Mouse (Mus musculus) MEL (cell line): ENCODE results near the gene Per1. TPM values are rescaled to one million over a fixed set of nuclear protein-coding genes. Genes with fewer than 3 reads are reported as not detected.
A peak's percentile ranks its signal among the peaks of the same experiment; 100 is the strongest.

Experiments used
- DNase-seq: peaks from one replicate; pipeline ENCODE4 v3.0.0; 2011; ENCODE audit warnings: low read depth, low spot score
- H3K27ac ChIP-seq: 2 replicates; pipeline ENCODE4 v1.5.1; 2012; ENCODE audit warnings: low read depth, mild to moderate bottlenecking, control low read depth, low read length, moderate library complexity; ENCODE audit not compliant: control insufficient read depth
- H3K27me3 ChIP-seq, 2 experiments: fragments of 150-350 bp in 1 of 2; sonication (generic) in 1 of 2; 2 replicates each; pipeline ENCODE4 v1.6.1; 2012; ENCODE audit warnings: low read length in 2 of 2, mild to moderate bottlenecking in 2 of 2, improper control_type of control experiment in 1 of 2, moderate library complexity in 1 of 2; ENCODE audit not compliant: insufficient read depth in 2 of 2, control insufficient read depth in 1 of 2
- H3K36me3 ChIP-seq, 2 experiments: 2 replicates each; pipeline ENCODE4 v1.6.1; 2012 to 2014; ENCODE audit warnings: low read length in 2 of 2, improper control_type of control experiment in 1 of 2, inconsistent platforms in 1 of 2, mild to moderate bottlenecking in 1 of 2; ENCODE audit not compliant: insufficient read depth in 2 of 2, control insufficient read depth in 1 of 2
- H3K4me1 ChIP-seq, 2 experiments: fragments of 150-350 bp in 1 of 2; sonication (generic) in 1 of 2; 2 replicates each; pipeline ENCODE4 v1.6.1; 2012; ENCODE audit warnings: low read length in 2 of 2, improper control_type of control experiment in 1 of 2, mild to moderate bottlenecking in 1 of 2; ENCODE audit not compliant: insufficient read depth in 2 of 2, control insufficient read depth in 1 of 2
- H3K4me3 ChIP-seq, 2 experiments: fragments of 150-350 bp in 1 of 2; sonication (generic) in 1 of 2; 2 replicates each; pipeline ENCODE4 v1.5.1; 2012; ENCODE audit warnings: low read depth in 2 of 2, low read length in 2 of 2, mild to moderate bottlenecking in 2 of 2, moderate library complexity in 2 of 2, control low read depth in 1 of 2, improper control_type of control experiment in 1 of 2; ENCODE audit not compliant: control insufficient read depth in 1 of 2, insufficient read depth in 1 of 2
- H3K79me2 ChIP-seq: 2 replicates; pipeline ENCODE4 v1.6.1; 2012; ENCODE audit warnings: mild to moderate bottlenecking, low read length, moderate library complexity; ENCODE audit not compliant: control insufficient read depth, poor library complexity, insufficient read depth
- H3K9ac ChIP-seq: 2 replicates; pipeline ENCODE4 v1.6.1; 2012; ENCODE audit warnings: low read depth, mild to moderate bottlenecking, control low read depth, low read length, moderate library complexity; ENCODE audit not compliant: control insufficient read depth, poor library complexity, severe bottlenecking
- H3K9me3 ChIP-seq: fragments of 150-350 bp; sonication (generic); replicated peaks from 2 replicates; pipeline ENCODE4 v1.6.1; 2012; ENCODE audit warnings: mild to moderate bottlenecking, low read length, improper control_type of control experiment, moderate library complexity; ENCODE audit not compliant: insufficient read depth
- BHLHE40 ChIP-seq: IDR thresholded peaks from 2 replicates; pipeline ENCODE4 v1.6.1; 2012; ENCODE audit warnings: low read depth, mild to moderate bottlenecking, inconsistent platforms, low read length, improper control_type of control experiment, borderline replicate concordance
- CHD1 ChIP-seq: IDR thresholded peaks from 2 replicates; pipeline ENCODE4 v1.6.1; 2012; ENCODE audit warnings: low read depth, mild to moderate bottlenecking, inconsistent platforms, low read length, improper control_type of control experiment
- E2F4 ChIP-seq: IDR thresholded peaks from 2 replicates; pipeline ENCODE4 v1.6.1; 2011; ENCODE audit warnings: low read depth, low read length, improper control_type of control experiment, borderline replicate concordance
- ELF1 ChIP-seq: IDR thresholded peaks from 2 replicates; pipeline ENCODE4 v1.6.1; 2014; ENCODE audit warnings: low read depth, mild to moderate bottlenecking, inconsistent platforms, low read length, improper control_type of control experiment, moderate library complexity
- EP300 ChIP-seq, 2 experiments: IDR thresholded peaks; 2 replicates each; pipeline ENCODE4 v1.6.1; 2011; ENCODE audit warnings: improper control_type of control experiment in 2 of 2, low read length in 2 of 2, low read depth in 1 of 2, mild to moderate bottlenecking in 1 of 2
- ETS1 ChIP-seq: IDR thresholded peaks from 2 replicates; pipeline ENCODE4 v1.6.1; 2012; ENCODE audit warnings: low read depth, mild to moderate bottlenecking, inconsistent platforms, low read length, improper control_type of control experiment, moderate library complexity
- GABPA ChIP-seq: IDR thresholded peaks from 2 replicates; pipeline ENCODE4 v1.6.1; 2012; ENCODE audit warnings: low read depth, mild to moderate bottlenecking, inconsistent platforms, low read length, improper control_type of control experiment, moderate library complexity
- GATA1 ChIP-seq: IDR thresholded peaks from 2 replicates; pipeline ENCODE4 v1.6.1; 2011; ENCODE audit warnings: low read depth, low read length, improper control_type of control experiment
- HCFC1 ChIP-seq: IDR thresholded peaks from 2 replicates; pipeline ENCODE4 v1.6.1; 2012; ENCODE audit warnings: low read depth, mild to moderate bottlenecking, inconsistent platforms, low read length, improper control_type of control experiment, moderate library complexity
- JUND ChIP-seq: IDR thresholded peaks from 2 replicates; pipeline ENCODE4 v1.6.1; 2011; ENCODE audit warnings: low read depth, mild to moderate bottlenecking, improper control_type of control experiment, low read length
- KAT2A ChIP-seq: conservative IDR thresholded peaks from 2 replicates; pipeline ENCODE4 v1.6.1; 2012; ENCODE audit warnings: low read depth, low read length, improper control_type of control experiment, inconsistent platforms
- MAFK ChIP-seq: IDR thresholded peaks from 2 replicates; pipeline ENCODE4 v1.6.1; 2011; ENCODE audit warnings: low read depth, mild to moderate bottlenecking, low read length, improper control_type of control experiment, borderline replicate concordance
- MAX ChIP-seq: IDR thresholded peaks from 2 replicates; pipeline ENCODE4 v1.6.1; 2011; ENCODE audit warnings: low read length, improper control_type of control experiment
- MAZ ChIP-seq: IDR thresholded peaks from 2 replicates; pipeline ENCODE4 v1.6.1; 2012; ENCODE audit warnings: low read depth, mild to moderate bottlenecking, inconsistent platforms, low read length, improper control_type of control experiment
- MEF2A ChIP-seq: IDR thresholded peaks from 2 replicates; pipeline ENCODE4 v1.6.1; 2014; ENCODE audit warnings: low read depth, mild to moderate bottlenecking, inconsistent platforms, low read length, improper control_type of control experiment; ENCODE audit not compliant: poor library complexity, insufficient replicate concordance, severe bottlenecking; ENCODE audit errors: extremely low read depth
- MXI1 ChIP-seq: IDR thresholded peaks from 2 replicates; pipeline ENCODE4 v1.6.1; 2011; ENCODE audit warnings: mild to moderate bottlenecking, low read depth, low read length, improper control_type of control experiment
- MYB ChIP-seq: IDR thresholded peaks from 2 replicates; pipeline ENCODE4 v1.6.1; 2011; ENCODE audit warnings: mild to moderate bottlenecking, low read depth, low read length, improper control_type of control experiment
- MYC ChIP-seq: IDR thresholded peaks from 2 replicates; pipeline ENCODE4 v1.6.1; 2011; ENCODE audit warnings: low read depth, mild to moderate bottlenecking, low read length, improper control_type of control experiment, moderate library complexity
- NELFE ChIP-seq: IDR thresholded peaks from 2 replicates; pipeline ENCODE4 v1.6.1; 2011; ENCODE audit warnings: low read depth, low read length, improper control_type of control experiment
- NRF1 ChIP-seq: IDR thresholded peaks from 2 replicates; pipeline ENCODE4 v1.6.1; 2014; ENCODE audit warnings: low read depth, mild to moderate bottlenecking, inconsistent platforms, low read length, improper control_type of control experiment, moderate library complexity; ENCODE audit not compliant: poor library complexity, insufficient read depth, severe bottlenecking
- POLR2A ChIP-seq, 2 experiments: IDR thresholded peaks; 2 replicates each; pipeline ENCODE4 v1.6.1; 2011 to 2012; ENCODE audit warnings: low read length in 2 of 2, mild to moderate bottlenecking in 2 of 2, control low read depth in 1 of 2, improper control_type of control experiment in 1 of 2, low read depth in 1 of 2, moderate library complexity in 1 of 2; ENCODE audit not compliant: control insufficient read depth in 1 of 2, insufficient read depth in 1 of 2, poor library complexity in 1 of 2
- POLR2AphosphoS5 ChIP-seq: IDR thresholded peaks from 2 replicates; pipeline ENCODE4 v1.6.1; 2012; ENCODE audit warnings: low read depth, borderline replicate concordance, mild to moderate bottlenecking, inconsistent platforms, low read length, moderate library complexity, mixed read lengths
- RAD21 ChIP-seq: IDR thresholded peaks from 2 replicates; pipeline ENCODE4 v1.6.1; 2011; ENCODE audit warnings: mild to moderate bottlenecking, low read depth, low read length, improper control_type of control experiment
- SIN3A ChIP-seq: IDR thresholded peaks from 2 replicates; pipeline ENCODE4 v1.6.1; 2012; ENCODE audit warnings: low read length, improper control_type of control experiment, inconsistent platforms
- SMC3 ChIP-seq: IDR thresholded peaks from 2 replicates; pipeline ENCODE4 v1.6.1; 2011; ENCODE audit warnings: low read depth, low read length, improper control_type of control experiment
- TBP ChIP-seq: IDR thresholded peaks from 2 replicates; pipeline ENCODE4 v1.8.0; 2011; ENCODE audit warnings: low read depth, low read length, improper control_type of control experiment
- TCF12 ChIP-seq: IDR thresholded peaks from 2 replicates; pipeline ENCODE4 v1.6.1; 2014; ENCODE audit warnings: low read depth, mild to moderate bottlenecking, inconsistent platforms, low read length, improper control_type of control experiment, moderate library complexity
- UBTF ChIP-seq: IDR thresholded peaks from 2 replicates; pipeline ENCODE4 v1.6.1; 2012; ENCODE audit warnings: low read depth, mild to moderate bottlenecking, inconsistent platforms, low read length, improper control_type of control experiment, moderate library complexity, borderline replicate concordance; ENCODE audit not compliant: insufficient read depth
- USF1 ChIP-seq: IDR thresholded peaks from 2 replicates; pipeline ENCODE4 v1.6.1; 2014; ENCODE audit warnings: low read depth, mild to moderate bottlenecking, inconsistent platforms, low read length, improper control_type of control experiment, moderate library complexity
- USF2 ChIP-seq, 2 experiments: IDR thresholded peaks; 2 replicates each; pipeline ENCODE4 v1.6.1; 2011 to 2012; ENCODE audit warnings: improper control_type of control experiment in 2 of 2, low read length in 2 of 2, borderline replicate concordance in 1 of 2, inconsistent platforms in 1 of 2, low read depth in 1 of 2, mild to moderate bottlenecking in 1 of 2; ENCODE audit not compliant: insufficient read depth in 1 of 2
- ZC3H11A ChIP-seq: IDR thresholded peaks from 2 replicates; pipeline ENCODE4 v1.6.1; 2012; ENCODE audit warnings: low read depth, mild to moderate bottlenecking, inconsistent platforms, low read length, improper control_type of control experiment
- ZKSCAN1 ChIP-seq: IDR thresholded peaks from 2 replicates; pipeline ENCODE4 v1.6.1; 2012; ENCODE audit warnings: low read depth, mild to moderate bottlenecking, inconsistent platforms, low read length, improper control_type of control experiment, moderate library complexity
- ZMIZ1 ChIP-seq: IDR thresholded peaks from 2 replicates; pipeline ENCODE4 v1.6.1; 2012; ENCODE audit warnings: low read depth, mild to moderate bottlenecking, inconsistent platforms, low read length, improper control_type of control experiment, moderate library complexity
- ZNF384 ChIP-seq: IDR thresholded peaks from 2 replicates; pipeline ENCODE4 v1.6.1; 2012; ENCODE audit warnings: low read depth, mild to moderate bottlenecking, inconsistent platforms, low read length, improper control_type of control experiment
- polyA plus RNA-seq, 2 experiments: library from polyadenylated mRNA; stranded (reverse) in 1 of 2; unstranded in 1 of 2; fragments of >175 nt in 1 of 2; fragments of >200 nt in 1 of 2; gene quantifications; 2 replicates each; pipeline versions ENCODE4 v1.2.1 to v1.2.4; 2012; ENCODE audit warnings: low replicate concordance in 2 of 2, low read depth in 1 of 2; ENCODE audit not compliant: insufficient read length in 2 of 2, insufficient read depth in 1 of 2, missing spikeins in 1 of 2
- total RNA-seq: library from RNA; depleted of rRNA; stranded (reverse); fragments of 300-350 nt; gene quantifications from 2 replicates; pipeline ENCODE4 v1.2.3, GENCODE M21; 2012

Per1 gene
- total and polyA plus RNA-seq, 3 experiments: 4.5 to 34.9 TPM; not detected in 1

GRCm38 (mm10) chr11:69123693-69124497 is 28.9 kb downstream of the Per1 start:
- Histone ChIP-seq H3K9ac (peak overlapping the region; percentile 50), H3K79me2 (no peaks in the 10 kb centered on the region), H3K4me3 (peak overlapping the region; percentile 41 to 88), H3K27ac (peak overlapping the region; percentile 23), H3K9me3 (no peaks in the 10 kb centered on the region), H3K27me3 (no peaks in the 10 kb centered on the region), H3K36me3 (0 out of 4 replicates have a peak, but pooled peaks cover 0 to 2% of the 10 kb centered on the region in 2 experiments), H3K4me1 (peaks cover 0 to 9% of the 10 kb centered on the region in 2 experiments; a peak in 2 of 4 replicates)
- peak; percentile 95 for DNase-seq
- TF ChIP-seq POLR2A (IDR thresholded peaks at IDR 0.05; ENCODE audit: control insufficient read depth in 1 of 2, insufficient read depth in 1 of 2, low read depth in 1 of 2, low read length in 2 of 2, poor library complexity in 1 of 2) (0 out of 4 replicates have a peak, but pooled peaks of 1 of the 2 experiments have one; percentile 33), KAT2A (peak; percentile 50; the same call in 1 of the 2 replicates), ZKSCAN1 (no peak), GABPA (no peak), MAZ (peak; percentile 64), MYC (no peak; the same call in 1 of the 2 replicates), BHLHE40 (no peak), ETS1 (no peak), MXI1 (0 out of 2 replicates have a peak, but pooled peaks have one; percentile 4), ZC3H11A (no peak), ELF1 (peak; percentile 82; the same call in 1 of the 2 replicates), E2F4 (no peak), TBP (peak; percentile 99), EP300 (IDR thresholded peaks at IDR 0.05; ENCODE audit: low read depth in 1 of 2, low read length in 2 of 2) (no peak), MEF2A (no peak), CHD1 (no peak), NRF1 (peak; percentile 29; the same call in 1 of the 2 replicates), POLR2AphosphoS5 (no peak), RAD21 (no peak), MAFK (peak; percentile 96; the same call in 1 of the 2 replicates), MAX (0 out of 2 replicates have a peak, but pooled peaks have one; percentile 19), TCF12 (0 out of 2 replicates have a peak, but pooled peaks have one; percentile 21), UBTF (no peak), NELFE (no peak), SIN3A (peak; percentile 29; the same call in 1 of the 2 replicates), SMC3 (no peak; the same call in 1 of the 2 replicates), ZNF384 (peak; percentile 52; the same call in 1 of the 2 replicates), MYB (no peak), HCFC1 (no peak), GATA1 (no peak; the same call in 1 of the 2 replicates), USF2 (IDR thresholded peaks at IDR 0.05; ENCODE audit: borderline replicate concordance in 1 of 2, insufficient read depth in 1 of 2, low read depth in 1 of 2, low read length in 2 of 2) (no peak), ZMIZ1 (no peak), JUND (peak; percentile 86), USF1 (no peak)
